Mouse (Mus musculus) central nervous system, embryonic 14 days (tissue): Measurements from ENCODE around the gene Nuak2. TPM values are rescaled to one million over a fixed set of nuclear protein-coding genes. Genes with fewer than 3 reads are reported as not detected.

Experiments used
- polyA plus RNA-seq: library from polyadenylated mRNA; depleted of rRNA; stranded (reverse); fragments of >200 nt; gene quantifications from 2 replicates; pipeline ENCODE4 v1.2.3, GENCODE M21; 2012; rRNA removed

The Nuak2 gene
- polyA plus RNA-seq, result 19.3 and 19.9 TPM in 2 replicates

GRCm38 (mm10) chr1:132315889-132316624, at the start of gene Nuak2:
Gene Nuak2 (plus strand): TSS chr1:132316126.

GRCm38 (mm10) chr1:132298425-132298800, 17.5 kb upstream of the Nuak2 start, which contains the start of gene Klhdc8a:
Gene Klhdc8a (plus strand): TSS chr1:132298626.

Other genes starting within 250 kb of the Nuak2 start
- gene Mfsd4a, start 248.1 kb upstream of the Nuak2 start, polyA plus RNA-seq, result 1.3 TPM in 2 replicates
- gene Cdk18, start 176.4 kb upstream of the Nuak2 start, polyA plus RNA-seq, result 1.1 and 2.1 TPM in 2 replicates
- 17.9 and 25.1 TPM in 2 replicates for gene Lemd1, start 124.7 kb upstream of the Nuak2 start, polyA plus RNA-seq
- gene AC124108.1, start 124.7 kb upstream of the Nuak2 start, polyA plus RNA-seq, result 15.0 and 18.1 TPM in 2 replicates
- gene Gm10188, start 86.4 kb upstream of the Nuak2 start, polyA plus RNA-seq, result not detected in 2 replicates
- 4.6 and 5.0 TPM in 2 replicates for gene Klhdc8a, start 17.5 kb upstream of the Nuak2 start, polyA plus RNA-seq
- 42.0 and 45.1 TPM in 2 replicates for gene Tmcc2, start 75.2 kb downstream of the Nuak2 start, polyA plus RNA-seq
- 13.2 and 14.1 TPM in 2 replicates for gene Dstyk, start 101.4 kb downstream of the Nuak2 start, polyA plus RNA-seq
- 48.7 and 52.2 TPM in 2 replicates for gene Rbbp5, start 161.2 kb downstream of the Nuak2 start, polyA plus RNA-seq
- 1.9 and 2.5 TPM in 2 replicates for gene Tmem81, start 190.1 kb downstream of the Nuak2 start, polyA plus RNA-seq
- gene Cntn2, start 227.1 kb downstream of the Nuak2 start, polyA plus RNA-seq, result 75.5 and 115 TPM in 2 replicates